Mouse (Mus musculus): ENCODE data around the gene Zwint. TPM values are rescaled to one million over a fixed set of nuclear protein-coding genes. Genes with fewer than 3 reads are reported as not detected.
A peak's percentile ranks its signal among the peaks of the same experiment; 100 is the strongest.

Zwint gene
- 100 to 1,000 TPM; 914 to 982 TPM for total RNA-seq (2021)
- long read RNA-seq, experiment 1, transcript Zwint-201 (8 exons, 1,834 nt): major isoform, 1,488 of 1,572 reads
- long read RNA-seq, experiment 1, partial matches to known transcripts: 35 of 1,572 reads
- long read RNA-seq, experiment 1, other reads (novel, unspliced or antisense): 47 of 1,572 reads
- long read RNA-seq, experiment 2, transcript Zwint-201 (8 exons, 1,834 nt): major isoform, 850 of 904 reads
- long read RNA-seq, experiment 2, partial matches to known transcripts: 24 of 904 reads
- long read RNA-seq, experiment 2, other reads (novel, unspliced or antisense): 29 of 904 reads

DNA sequence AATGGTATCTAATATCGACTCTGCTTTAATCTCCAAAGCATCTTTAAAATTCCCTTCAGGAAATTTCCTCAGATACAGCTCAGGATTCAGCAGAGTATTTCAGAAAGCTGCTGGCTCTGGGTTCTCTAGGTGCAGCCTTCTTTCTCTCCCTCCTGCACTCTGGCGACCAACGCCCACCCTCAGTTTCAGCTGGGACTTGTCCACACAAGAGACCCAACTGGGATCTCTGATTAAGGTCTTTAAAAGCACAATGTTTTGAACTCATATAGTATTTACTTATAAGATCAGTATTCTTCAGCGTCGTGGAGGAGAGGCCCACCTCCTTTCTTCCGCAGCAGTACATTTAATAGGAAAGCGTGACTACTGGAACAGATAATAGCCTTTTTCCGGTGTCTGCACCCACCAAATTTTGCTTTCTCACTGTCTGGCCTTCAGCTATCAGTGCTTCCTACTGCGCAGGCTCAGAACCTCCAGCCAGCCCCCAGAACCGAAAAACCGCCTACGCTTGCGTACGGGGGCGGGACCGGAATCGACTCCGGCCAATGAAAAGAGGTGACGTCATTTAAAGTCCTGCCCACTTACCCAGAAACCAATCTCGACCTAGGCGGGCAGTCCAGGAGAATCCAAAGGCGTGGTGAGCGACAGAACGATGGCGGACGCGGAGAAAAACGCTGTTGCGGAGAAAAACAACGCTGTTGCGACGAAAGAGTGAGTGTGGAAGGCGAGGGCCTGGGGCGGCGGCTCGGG, at the start of gene Zwint:
TSS of gene Zwint (plus strand) at position 576 of the 747 bp plus-strand sequence.
- H3K4me3 ChIP-seq: peak within 1 kb of the TSS; percentile 79
- intact Hi-C loops (cut with DNase I): loop anchor here (2.0 to 10.0 kb wide), 3 partner anchors 444 to 1230 kb away; partner anchors contain the start of gene Pcdh15
- H3K27ac ChIP-seq: peak within 1 kb of the TSS; percentile 91
- no peak for TF ChIP-seq CTCF (IDR thresholded peaks at IDR 0.05)
- DNase-seq (ENCODE audit: extremely low spot score in 1 of 2, low spot score in 2 of 2): peak; percentile 95 to 96

DNA sequence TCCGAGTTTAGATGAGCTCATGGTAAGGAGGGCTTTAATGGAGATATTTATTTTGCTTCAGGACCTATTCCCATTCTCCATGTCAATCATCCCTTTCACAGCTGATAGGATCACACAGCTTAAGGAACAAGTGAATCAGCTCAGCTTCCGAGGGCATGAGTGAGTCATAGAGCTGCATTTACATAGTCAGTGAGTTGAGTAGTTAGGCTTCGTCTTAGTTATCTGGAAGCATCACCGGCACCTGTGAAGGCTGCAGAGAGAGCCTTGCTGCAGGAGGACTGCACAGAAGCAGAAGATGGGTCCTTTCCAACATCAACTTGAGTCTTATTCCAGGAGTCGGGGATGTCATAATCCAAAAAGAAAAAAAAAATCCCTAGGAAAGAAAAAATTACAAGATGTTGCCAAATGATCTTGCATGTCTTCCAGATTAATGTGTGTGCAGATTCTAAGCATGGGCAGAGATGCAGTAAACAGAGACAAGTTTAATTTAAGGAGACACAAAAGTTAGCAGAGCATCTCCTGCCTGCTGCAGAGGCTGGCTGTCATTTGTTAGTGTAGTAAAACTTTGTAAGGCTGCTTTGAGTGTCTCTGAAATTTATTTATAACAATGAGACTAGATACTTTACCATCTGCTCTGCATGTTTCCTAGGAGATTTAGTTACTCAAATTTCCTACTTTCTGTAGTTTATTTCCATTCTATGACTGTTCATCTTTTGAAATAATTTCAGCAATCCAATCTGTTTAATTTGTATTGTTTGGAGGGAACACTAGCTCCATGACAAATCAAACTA, 41.3 kb upstream of the Zwint start:
- no peak for DNase-seq (ENCODE audit: extremely low spot score in 1 of 2, low spot score in 2 of 2)
- no peak for TF ChIP-seq CTCF (IDR thresholded peaks at IDR 0.05)
- intact Hi-C loops (cut with DNase I): no loop called here
- Histone ChIP-seq H3K27ac (0 out of 2 replicates have a peak overlapping the region, but pooled peaks have one; percentile 36), H3K4me3 (no peak overlapping the region)

DNA sequence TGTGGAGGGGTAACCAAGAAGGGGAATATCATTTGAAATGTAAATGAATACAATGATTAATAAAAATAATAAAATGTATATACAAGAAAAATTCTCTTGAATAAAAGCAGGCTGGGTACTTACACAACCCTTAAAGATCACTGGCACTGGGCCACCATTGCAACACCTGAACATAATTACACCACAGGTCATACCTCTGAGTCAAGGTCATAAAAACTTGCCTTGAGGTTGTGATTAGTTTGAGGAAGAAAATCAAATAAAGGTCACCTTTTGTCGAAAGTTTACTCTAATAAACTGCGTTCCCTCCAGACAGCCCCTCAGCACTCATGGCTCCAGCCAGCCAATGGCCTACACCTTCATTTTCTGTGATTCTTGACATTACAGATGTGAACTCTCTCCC, 38.5 kb upstream of the Zwint start:
- H3K27ac ChIP-seq: no peak overlapping the region
- intact Hi-C loops (cut with DNase I): no loop called here
- TF ChIP-seq CTCF (IDR thresholded peaks at IDR 0.05): no peak

DNA sequence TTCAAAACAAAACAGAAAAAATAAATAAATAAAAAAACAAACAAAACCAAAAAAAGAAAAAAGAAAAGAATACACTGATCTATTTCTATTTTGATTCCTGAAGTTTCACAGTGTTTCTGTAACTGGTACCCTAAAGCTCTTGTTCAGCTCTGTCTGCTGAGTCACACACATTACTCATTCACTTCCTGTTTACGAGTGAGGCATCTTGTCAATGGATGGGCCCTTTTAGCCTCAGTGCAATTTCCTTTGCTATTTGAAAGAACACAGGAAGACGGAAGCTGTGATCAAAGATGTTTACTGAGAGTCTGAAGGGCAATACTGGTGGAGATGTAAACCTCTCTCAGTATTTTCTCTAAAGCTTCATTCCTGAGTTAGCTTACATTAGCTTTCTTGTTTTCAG, 34.1 kb upstream of the Zwint start:
- DNase-seq (ENCODE audit: extremely low spot score in 1 of 2, low spot score in 2 of 2): no peak
- Histone ChIP-seq H3K27ac (no peak overlapping the region), H3K4me3 (no peak overlapping the region)
- intact Hi-C loops (cut with DNase I): no loop called here
- no peak for TF ChIP-seq CTCF (IDR thresholded peaks at IDR 0.05)

More for the DNA sequence above, 38.5 kb upstream of the Zwint start:
- DNase-seq (ENCODE audit: extremely low spot score in 1 of 2, low spot score in 2 of 2): no peak
- H3K4me3 ChIP-seq: no peak overlapping the region

DNA sequence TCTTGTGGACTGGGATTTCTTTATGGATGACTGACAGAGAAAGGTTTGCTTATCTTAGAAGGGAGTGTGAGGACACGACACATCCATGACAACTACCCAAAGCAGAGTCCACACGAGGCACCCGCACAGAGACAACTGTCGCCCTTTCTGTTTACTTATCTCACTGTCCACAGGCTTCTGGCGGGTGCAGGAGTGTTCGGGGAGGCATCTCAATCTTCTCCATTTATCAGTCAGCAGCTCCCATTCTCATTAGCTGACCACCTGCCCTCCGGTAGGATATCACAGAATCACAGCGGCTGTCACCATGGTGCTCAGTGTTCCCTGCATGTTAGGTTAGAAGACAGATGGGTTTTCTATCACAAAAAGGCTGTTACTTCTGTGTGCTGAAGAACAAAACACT, 31.1 kb upstream of the Zwint start:
- no peak for DNase-seq (ENCODE audit: extremely low spot score in 1 of 2, low spot score in 2 of 2)
- intact Hi-C loops (cut with DNase I): no loop called here
- H3K27ac ChIP-seq: no peak overlapping the region
- TF ChIP-seq CTCF (IDR thresholded peaks at IDR 0.05): no peak
- no peak overlapping the region for H3K4me3 ChIP-seq

DNA sequence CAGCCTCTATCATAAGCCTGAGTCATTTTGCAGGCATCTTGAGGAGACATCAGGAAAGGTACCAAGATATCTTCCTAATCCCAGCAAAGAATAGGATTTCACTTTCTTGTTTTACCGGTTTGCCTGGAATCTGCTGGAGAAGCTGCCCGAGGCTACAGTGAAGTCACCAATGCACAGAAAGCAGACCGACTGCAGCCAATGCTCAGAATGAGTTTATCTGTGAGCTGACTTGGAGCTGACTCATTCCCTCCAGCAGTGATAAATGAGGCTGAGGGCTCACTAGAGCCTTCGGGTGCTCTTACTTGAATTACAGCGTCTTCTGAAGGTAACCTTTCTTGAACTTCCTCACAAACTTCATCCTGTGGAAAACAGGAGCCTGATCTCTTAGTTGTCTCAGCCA, 20.5 kb upstream of the Zwint start:
- intact Hi-C loops (cut with DNase I): no loop called here
- no peak for TF ChIP-seq CTCF (IDR thresholded peaks at IDR 0.05)
- no peak for DNase-seq (ENCODE audit: extremely low spot score in 1 of 2, low spot score in 2 of 2)
- Histone ChIP-seq H3K4me3 (no peak overlapping the region), H3K27ac (no peak overlapping the region)

DNA sequence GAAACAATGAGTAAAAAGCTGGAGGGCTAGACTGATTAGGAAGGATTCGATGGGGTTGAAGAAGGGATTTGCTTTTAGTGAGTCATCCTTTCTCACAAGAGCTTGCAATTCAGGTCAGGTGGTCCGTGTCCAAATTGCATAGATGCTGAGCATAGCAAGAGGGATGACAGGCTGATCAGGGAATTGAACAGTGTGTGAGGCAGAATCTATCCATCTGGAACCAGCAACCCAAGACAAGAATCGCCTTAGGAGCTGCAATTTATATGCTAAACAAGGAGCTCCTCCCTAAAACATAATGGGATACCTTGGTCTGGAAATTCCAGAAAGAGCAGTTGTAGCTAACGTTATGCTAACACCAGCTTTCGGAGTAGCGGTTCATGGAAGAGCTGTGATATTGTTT, 3.8 kb upstream of the Zwint start:
- DNase-seq (ENCODE audit: extremely low spot score in 1 of 2, low spot score in 2 of 2): no peak
- TF ChIP-seq CTCF (IDR thresholded peaks at IDR 0.05): no peak
- intact Hi-C loops (cut with DNase I): loop anchor here (10.0 kb wide), 2 partner anchors 676 to 1226 kb away; no protein-coding TSS in a partner anchor

DNA sequence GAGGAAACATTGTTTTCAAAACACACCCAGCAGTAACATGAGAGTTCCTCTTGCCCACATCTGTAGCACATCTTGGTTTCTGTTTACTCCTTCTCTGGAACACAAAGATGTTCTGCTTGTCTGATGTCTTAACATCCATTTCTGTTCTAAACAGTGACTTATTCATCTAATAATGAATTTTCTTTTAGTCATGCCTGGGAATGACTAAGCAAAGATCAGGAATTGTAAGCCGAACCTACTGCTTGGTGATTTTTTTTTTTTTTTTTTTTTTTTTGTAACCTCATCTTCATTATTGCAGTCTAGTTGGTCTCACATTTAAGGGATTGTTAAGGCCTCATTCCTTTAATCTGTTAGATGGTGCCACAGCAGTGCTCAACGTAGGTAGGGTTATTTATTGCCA, 848 bp upstream of the Zwint start:
- Histone ChIP-seq H3K27ac (peak overlapping the region; percentile 91), H3K4me3 (no peak overlapping the region)
- no peak for TF ChIP-seq CTCF (IDR thresholded peaks at IDR 0.05)
- intact Hi-C loops (cut with DNase I): loop anchor here (2.0 to 10.0 kb wide), 3 partner anchors 445 to 1229 kb away; partner anchors contain the start of gene Pcdh15
- DNase-seq (ENCODE audit: extremely low spot score in 1 of 2, low spot score in 2 of 2): no peak

More for the DNA sequence above, 3.8 kb upstream of the Zwint start:
- Histone ChIP-seq H3K27ac (no peak overlapping the region), H3K4me3 (no peak overlapping the region)

DNA sequence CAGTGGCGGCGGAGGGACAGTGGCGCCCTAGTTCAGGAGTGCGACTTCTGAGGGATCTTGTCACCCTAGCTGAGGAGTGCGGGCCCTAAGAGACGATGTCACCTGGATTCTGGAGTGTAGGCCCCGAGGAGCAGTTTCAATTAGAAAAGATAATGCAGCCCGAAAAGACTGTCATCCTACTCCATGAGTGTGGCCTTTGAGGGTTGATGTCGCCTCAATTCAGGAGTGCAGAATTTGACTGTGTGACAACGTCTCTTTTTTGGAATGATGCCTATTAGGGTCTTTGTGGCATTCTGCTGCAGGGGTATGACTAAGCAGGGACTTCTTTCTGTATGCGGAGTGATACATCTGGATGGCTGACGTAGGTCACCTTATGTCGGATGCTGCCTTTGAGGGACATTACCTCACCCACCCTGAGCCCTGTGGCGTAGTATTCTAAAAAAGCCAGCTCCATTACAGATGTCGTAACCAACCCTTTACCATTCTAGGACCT, 418 bp downstream of the Zwint start:
- Histone ChIP-seq H3K4me3 (peak overlapping the region; percentile 79), H3K27ac (peak overlapping the region; percentile 91)
- TF ChIP-seq CTCF (IDR thresholded peaks at IDR 0.05): no peak
- intact Hi-C loops (cut with DNase I): loop anchor here (2.0 to 10.0 kb wide), 3 partner anchors 444 to 1230 kb away; partner anchors contain the start of gene Pcdh15
- DNase-seq (ENCODE audit: extremely low spot score in 1 of 2, low spot score in 2 of 2): peak in 1 of 2 experiments; percentile 63

DNA sequence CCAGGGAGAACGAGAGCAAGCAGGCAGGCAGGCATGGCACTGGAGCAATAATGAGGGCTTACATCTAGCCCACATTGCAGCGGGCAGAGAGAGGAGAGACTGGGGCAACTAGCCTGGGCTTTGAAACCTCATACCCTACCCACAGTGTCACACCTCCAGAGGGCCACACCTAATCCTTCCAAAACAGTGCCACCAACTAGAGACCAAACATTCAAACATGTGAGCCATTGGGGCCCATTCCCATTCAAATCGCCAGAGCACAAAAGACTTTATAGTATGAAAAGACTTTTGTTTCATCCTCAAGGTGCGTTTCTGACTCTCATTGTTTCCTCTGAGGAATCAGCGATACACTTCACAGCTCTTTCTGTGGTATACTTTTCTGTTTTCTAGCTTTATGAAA, 4.6 kb downstream of the Zwint start:
- intact Hi-C loops (cut with DNase I): loop anchor here (10.0 kb wide), 2 partner anchors 684 to 1234 kb away; no protein-coding TSS in a partner anchor

DNA sequence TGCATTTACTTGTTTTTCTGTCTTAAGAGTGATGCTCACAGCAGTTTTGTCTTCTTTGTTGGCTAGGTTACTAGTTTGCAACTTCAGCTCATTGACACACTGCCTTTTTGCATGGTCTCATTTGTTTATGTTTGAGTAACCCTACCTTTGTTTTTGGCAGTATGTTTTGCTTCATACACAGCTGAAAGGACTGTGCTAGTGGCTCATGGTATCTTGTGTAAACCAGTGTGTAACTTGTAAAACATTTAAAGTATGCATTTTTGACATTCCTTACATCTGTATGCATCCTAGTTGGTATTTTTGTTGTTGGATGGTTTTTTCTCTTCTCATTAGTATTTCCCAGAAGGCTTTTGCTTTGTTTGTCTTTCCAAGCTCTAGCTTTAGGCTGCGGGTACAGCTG, 5.7 kb downstream of the Zwint start:
- no peak for TF ChIP-seq CTCF (IDR thresholded peaks at IDR 0.05)
- Histone ChIP-seq H3K27ac (no peak overlapping the region), H3K4me3 (no peak overlapping the region)
- intact Hi-C loops (cut with DNase I): no loop called here
- DNase-seq (ENCODE audit: extremely low spot score in 1 of 2, low spot score in 2 of 2): no peak

More for the DNA sequence above, 4.6 kb downstream of the Zwint start:
- no peak for TF ChIP-seq CTCF (IDR thresholded peaks at IDR 0.05)
- no peak overlapping the region for H3K27ac ChIP-seq
- no peak for DNase-seq (ENCODE audit: extremely low spot score in 1 of 2, low spot score in 2 of 2)
- no peak overlapping the region for H3K4me3 ChIP-seq
